Mouse (Mus musculus) erythroblast, embryonic 14.5 days (primary cell): ENCODE results near the gene Slc34a1. TPM values are rescaled to one million over a fixed set of nuclear protein-coding genes. Genes with fewer than 3 reads are reported as not detected.

ENCODE experiments used
- H3K27me3 ChIP-seq: 2 replicates; pipeline ENCODE4 v1.6.1; 2012; ENCODE audit warnings: inconsistent platforms; ENCODE audit not compliant: control insufficient read depth
- H3K36me3 ChIP-seq: 2 replicates; pipeline ENCODE4 v1.6.1; 2012; ENCODE audit warnings: mild to moderate bottlenecking, inconsistent platforms; ENCODE audit not compliant: control insufficient read depth
- H3K4me1 ChIP-seq: 2 replicates; pipeline ENCODE4 v1.6.1; 2012; ENCODE audit warnings: inconsistent platforms; ENCODE audit not compliant: control insufficient read depth
- H3K4me3 ChIP-seq: replicated peaks from 2 replicates; pipeline ENCODE3; 2012; ENCODE audit warnings: moderate library complexity, mild to moderate bottlenecking, inconsistent platforms
- H3K9me3 ChIP-seq: 2 replicates; pipeline ENCODE4 v1.6.1; 2012; ENCODE audit warnings: low read length, inconsistent platforms, mixed read lengths; ENCODE audit not compliant: control insufficient read depth
- GATA1 ChIP-seq: IDR thresholded peaks from 2 replicates; pipeline ENCODE4 v1.6.1; 2012; ENCODE audit warnings: low read length, inconsistent platforms, mixed read lengths
- TAL1 ChIP-seq: IDR thresholded peaks from 3 replicates; pipeline ENCODE4 v1.6.1; 2012; ENCODE audit warnings: low read length, inconsistent platforms, mixed read lengths
- polyA plus RNA-seq: library from polyadenylated mRNA; stranded (reverse); fragments of >175 nt; gene quantifications from 2 replicates; pipeline ENCODE4 v1.2.3, GENCODE M21; 2012

Gene Slc34a1
- polyA plus RNA-seq, 1 experiment: not detected

- peaks cover 42% of the 10 kb centered on the region for H3K27me3 ChIP-seq
- no peak for TF ChIP-seq TAL1
- peaks cover 21% of the 10 kb centered on the region for H3K4me1 ChIP-seq
- H3K9me3 ChIP-seq: no peaks in the 10 kb centered on the region
- H3K36me3 ChIP-seq: no peaks in the 10 kb centered on the region
- H3K4me3 ChIP-seq: no peak overlapping the region
These were observed 23.6 kb upstream of the Slc34a1 start for GRCm38 (mm10) chr13:55374206-55374924.

GRCm38 (mm10) chr13:55375877-55376276, 22.1 kb upstream of the Slc34a1 start:
- Histone ChIP-seq H3K4me3 (no peak overlapping the region), H3K4me1 (peaks cover 6% of the 10 kb centered on the region), H3K27me3 (peaks cover 42% of the 10 kb centered on the region), H3K36me3 (no peaks in the 10 kb centered on the region), H3K9me3 (no peaks in the 10 kb centered on the region)
- TF ChIP-seq GATA1 (no peak), TAL1 (no peak)

- no peak overlapping the region for H3K4me3 ChIP-seq
- TF ChIP-seq TAL1 (no peak), GATA1 (no peak)
- no peaks in the 10 kb centered on the region for H3K9me3 ChIP-seq
- no peaks in the 10 kb centered on the region for H3K36me3 ChIP-seq
- no peaks in the 10 kb centered on the region for H3K4me1 ChIP-seq
- H3K27me3 ChIP-seq: peaks cover 19% of the 10 kb centered on the region
These were observed 18.9 kb upstream of the Slc34a1 start for GRCm38 (mm10) chr13:55378907-55379580.

- TF ChIP-seq GATA1 (no peak), TAL1 (no peak)
- Histone ChIP-seq H3K9me3 (no peaks in the 10 kb centered on the region), H3K4me1 (no peaks in the 10 kb centered on the region), H3K36me3 (no peaks in the 10 kb centered on the region), H3K4me3 (no peak overlapping the region), H3K27me3 (peaks cover 9% of the 10 kb centered on the region)
These were observed 16.2 kb upstream of the Slc34a1 start for GRCm38 (mm10) chr13:55381790-55382189.

- H3K4me3 ChIP-seq: no peak overlapping the region
- no peaks in the 10 kb centered on the region for H3K36me3 ChIP-seq
- TF ChIP-seq GATA1: no peak
- TF ChIP-seq TAL1: no peak
- peaks cover 3% of the 10 kb centered on the region for H3K27me3 ChIP-seq
- H3K9me3 ChIP-seq: peaks cover 4% of the 10 kb centered on the region; the same call in 1 of the 2 replicates
- H3K4me1 ChIP-seq: no peaks in the 10 kb centered on the region; the same call in 1 of the 2 replicates
These were observed 7.3 kb upstream of the Slc34a1 start for GRCm38 (mm10) chr13:55390644-55391043.

DNA sequence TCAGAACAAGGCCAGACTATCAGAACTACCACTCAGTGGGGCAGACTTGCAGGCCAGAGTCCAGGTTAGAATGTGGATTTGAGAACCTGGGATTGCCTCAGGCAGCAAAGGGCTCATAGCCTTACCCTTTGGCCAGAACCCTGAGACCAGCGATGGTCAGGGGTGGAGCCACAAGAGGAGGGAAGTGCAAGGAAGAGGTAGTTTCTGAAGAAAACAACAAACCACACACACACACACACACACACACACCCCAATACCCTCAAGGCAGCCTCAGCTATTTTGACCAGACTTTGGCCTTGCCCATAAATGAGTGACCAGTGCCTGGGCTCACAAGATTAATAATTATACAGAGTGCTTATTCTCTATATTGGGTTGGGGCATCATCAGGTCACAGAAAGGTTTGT, 6.4 kb upstream of the Slc34a1 start:
- TF ChIP-seq TAL1 (no peak), GATA1 (no peak)

DNA sequence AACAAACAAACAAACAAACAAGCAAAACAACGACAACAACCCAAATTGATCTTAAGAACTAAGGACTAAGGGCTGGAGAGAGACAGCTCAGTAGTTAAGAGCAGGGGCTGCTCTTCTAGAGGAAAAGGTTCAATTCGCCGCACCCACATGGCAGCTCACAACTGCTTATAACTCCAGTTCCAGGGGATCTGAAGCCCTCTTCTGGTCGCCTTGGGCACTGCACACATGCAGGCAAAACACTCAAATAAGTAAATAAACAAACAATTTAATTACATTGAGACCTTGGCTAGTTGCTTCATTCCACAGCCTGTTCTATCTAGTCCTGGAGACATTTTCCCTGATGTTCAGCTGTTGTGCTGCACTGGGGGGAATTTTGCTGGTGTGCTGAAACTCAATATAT, 5.1 kb upstream of the Slc34a1 start:
- H3K4me3 ChIP-seq: no peak overlapping the region
- peaks cover 8% of the 10 kb centered on the region for H3K27me3 ChIP-seq
- H3K36me3 ChIP-seq: no peaks in the 10 kb centered on the region
- no peak for TF ChIP-seq TAL1
- TF ChIP-seq GATA1: no peak
- H3K4me1 ChIP-seq: no peaks in the 10 kb centered on the region; the same call in 1 of the 2 replicates
- H3K9me3 ChIP-seq: peaks cover 4% of the 10 kb centered on the region; the same call in 1 of the 2 replicates

More for the DNA sequence above, 6.4 kb upstream of the Slc34a1 start:
- H3K4me1 ChIP-seq: no peaks in the 10 kb centered on the region; the same call in 1 of the 2 replicates
- no peak overlapping the region for H3K4me3 ChIP-seq
- H3K36me3 ChIP-seq: no peaks in the 10 kb centered on the region
- peaks cover 5% of the 10 kb centered on the region for H3K27me3 ChIP-seq
- peaks cover 4% of the 10 kb centered on the region; the same call in 1 of the 2 replicates for H3K9me3 ChIP-seq

- peaks cover 62% of the 10 kb centered on the region for H3K27me3 ChIP-seq
- H3K4me3 ChIP-seq: no peak overlapping the region
- H3K36me3 ChIP-seq: no peaks in the 10 kb centered on the region
- H3K9me3 ChIP-seq: no peaks in the 10 kb centered on the region
- TF ChIP-seq TAL1 (no peak), GATA1 (no peak)
- H3K4me1 ChIP-seq: no peaks in the 10 kb centered on the region
These were observed 1.5 kb downstream of the Slc34a1 start for GRCm38 (mm10) chr13:55399300-55400038.

GRCm38 (mm10) chr13:55400039-55400346, 2.0 kb downstream of the Slc34a1 start:
- Histone ChIP-seq H3K4me3 (no peak overlapping the region), H3K36me3 (no peaks in the 10 kb centered on the region), H3K27me3 (peaks cover 63% of the 10 kb centered on the region), H3K4me1 (no peaks in the 10 kb centered on the region), H3K9me3 (no peaks in the 10 kb centered on the region)
- TF ChIP-seq GATA1 (no peak), TAL1 (no peak)
